Mouse (Mus musculus): Measurements from ENCODE around the gene Mga. TPM values are rescaled to one million over a fixed set of nuclear protein-coding genes. Genes with fewer than 3 reads are reported as not detected.

The Mga gene
- total and polyA plus RNA-seq, 3 experiments: 21.8 to 37.5 (median 30.1) TPM

DNA sequence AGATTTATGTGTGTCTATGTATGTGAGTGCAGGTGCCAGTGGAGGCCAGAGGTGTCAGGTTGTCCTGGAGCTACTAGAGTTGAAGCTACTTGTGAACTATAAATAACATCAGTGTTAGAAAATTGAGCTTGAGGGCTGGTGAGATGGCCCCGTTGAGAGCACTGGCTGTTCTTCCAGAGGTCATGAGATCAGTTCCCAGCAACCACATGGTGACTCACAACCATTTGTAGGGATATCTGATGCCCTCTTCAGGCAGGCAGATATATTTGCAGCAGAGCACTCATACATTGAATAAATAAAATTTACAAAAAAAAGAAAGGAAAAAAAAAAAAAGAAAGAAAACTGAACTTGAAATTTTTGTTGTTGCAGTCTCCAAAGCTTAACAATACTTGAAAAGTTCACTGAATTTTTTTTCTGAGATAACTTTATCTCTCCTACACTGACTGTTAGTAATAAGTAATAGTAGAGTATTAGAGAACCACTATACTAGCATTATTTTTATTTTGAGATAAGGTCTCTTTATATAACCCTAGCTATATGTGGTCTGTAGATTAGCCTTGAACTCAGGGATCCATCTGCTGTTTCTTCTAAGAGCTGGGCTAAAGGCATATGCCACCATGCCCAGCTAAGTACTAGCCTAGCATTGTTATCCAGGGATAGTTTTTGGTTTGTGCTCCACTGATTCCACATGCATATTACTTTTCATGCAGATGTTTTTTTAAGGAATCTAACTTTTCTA is 20.8 kb downstream of the Mga start:
- Histone ChIP-seq H3K27ac (ENCODE audit: insufficient read depth, low read depth) (no peak overlapping the region), H3K4me3 (replicated peaks in 1 of 3; ENCODE audit: low read depth in 2 of 3, low read length in 2 of 3, poor library complexity in 1 of 3) (no peak overlapping the region), H3K79me2 (replicated peaks; ENCODE audit: control insufficient read depth, extremely low read depth, insufficient read depth, poor library complexity, severe bottlenecking) (peaks cover 26% of the 10 kb centered on the region), H3K9ac (ENCODE audit: insufficient read depth, low read depth) (no peak overlapping the region), H3K27me3 (replicated peaks) (no peaks in the 10 kb centered on the region), H3K4me1 (ENCODE audit: control insufficient read depth in 1 of 2, insufficient read depth in 2 of 2) (no peaks in the 10 kb centered on the region; a peak in 1 of 4 replicates), H3K36me3 (replicated peaks in 1 of 2; ENCODE audit: control insufficient read depth in 1 of 2, insufficient read depth in 1 of 2, low read length in 1 of 2) (peaks cover 14 to 62% of the 10 kb centered on the region in 2 experiments), H3K9me3 (replicated peaks; ENCODE audit: low read length) (peaks cover 4% of the 10 kb centered on the region), H3K4me2 (ENCODE audit: insufficient read depth, low read depth, poor library complexity, severe bottlenecking) (no peak overlapping the region)
- TF ChIP-seq SIN3A (IDR thresholded peaks at IDR 0.05; ENCODE audit: low read length) (no peak), ETS1 (conservative IDR thresholded peaks at IDR 0.05; ENCODE audit: low read depth, low read length) (no peak), CTCF (conservative IDR thresholded peaks at IDR 0.05 in 1 of 2, IDR thresholded peaks at IDR 0.05 in 1 of 2; ENCODE audit: low read depth in 2 of 2, low read length in 2 of 2) (no peak), POLR2AphosphoS2 (IDR thresholded peaks at IDR 0.05; ENCODE audit: low read depth, low read length) (no peak), JUND (conservative IDR thresholded peaks at IDR 0.05; ENCODE audit: low read depth, low read length) (no peak), ZNF384 (IDR thresholded peaks at IDR 0.05; ENCODE audit: low read depth, low read length) (no peak), RAD21 (IDR thresholded peaks at IDR 0.05; ENCODE audit: low read depth, low read length) (no peak; the same call in 1 of the 2 replicates), HCFC1 (IDR thresholded peaks at IDR 0.05; ENCODE audit: low read depth, low read length) (no peak), PAX5 (IDR thresholded peaks at IDR 0.05; ENCODE audit: low read length) (no peak)
- no peak for DNase-seq (ENCODE audit: extremely low read depth)
- dilution Hi-C loops (cut with MboI; ENCODE audit: extremely low pct_ligation_motif_present, extremely low pct_unique_long_range_greater_than_20kb, low sequenced_read_pairs): no loop called here
- in situ Hi-C loops (cut with MboI; ENCODE audit: low pct_ligation_motif_present, low pct_unique_long_range_greater_than_20kb, low sequenced_read_pairs): no loop called here

DNA sequence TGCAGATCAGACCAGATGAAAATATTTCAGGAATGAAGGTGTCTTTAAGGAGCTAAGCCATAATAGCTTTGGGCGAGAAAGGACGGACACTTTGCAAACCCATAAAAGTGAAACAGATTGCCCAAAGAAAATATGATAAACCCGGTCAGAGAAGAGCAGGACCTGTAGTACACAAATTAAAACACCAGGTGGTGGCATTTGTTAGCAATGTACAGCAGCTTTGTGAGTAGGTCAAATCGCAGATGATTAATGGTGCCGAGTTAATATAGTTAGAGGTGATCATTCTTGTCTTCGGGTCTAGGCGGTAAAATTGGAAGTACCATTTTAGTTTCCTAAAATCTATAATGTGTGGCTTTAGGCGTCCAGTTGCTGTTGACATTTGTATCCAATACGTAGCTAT is 73.5 kb downstream of the Mga start:
- TF ChIP-seq POLR2A (IDR thresholded peaks at IDR 0.05; ENCODE audit: low read depth, low read length) (no peak), CTCF (conservative IDR thresholded peaks at IDR 0.05 in 1 of 2, IDR thresholded peaks at IDR 0.05 in 1 of 2; ENCODE audit: low read depth in 2 of 2, low read length in 2 of 2) (peak; percentile 47 to 89; a peak in 3 of 4 replicates), CHD1 (IDR thresholded peaks at IDR 0.05; ENCODE audit: low read depth, low read length) (no peak), JUN (IDR thresholded peaks at IDR 0.05; ENCODE audit: insufficient read depth, low read depth, low read length) (no peak), KAT2A (IDR thresholded peaks at IDR 0.05; ENCODE audit: insufficient replicate concordance, low read length) (no peak), SIN3A (IDR thresholded peaks at IDR 0.05; ENCODE audit: low read length) (0 out of 2 replicates have a peak, but pooled peaks have one; percentile 28), RAD21 (IDR thresholded peaks at IDR 0.05; ENCODE audit: low read depth, low read length) (peak; percentile 92), ZC3H11A (IDR thresholded peaks at IDR 0.05; ENCODE audit: low read depth, low read length) (peak; percentile 38; the same call in 1 of the 2 replicates), SMC3 (IDR thresholded peaks at IDR 0.05; ENCODE audit: low read depth, low read length) (peak; percentile 83), MEF2A (IDR thresholded peaks at IDR 0.05; ENCODE audit: borderline replicate concordance, low read depth, low read length) (no peak), MAX (IDR thresholded peaks at IDR 0.05; ENCODE audit: low read length) (no peak), UBTF (IDR thresholded peaks at IDR 0.05; ENCODE audit: low read depth, low read length) (no peak), USF1 (IDR thresholded peaks at IDR 0.05; ENCODE audit: low read depth, low read length) (no peak)
- DNase-seq (ENCODE audit: extremely low read depth): peak; percentile 55
- H3K79me2 ChIP-seq (replicated peaks; ENCODE audit: control insufficient read depth, extremely low read depth, insufficient read depth, poor library complexity, severe bottlenecking): no peaks in the 10 kb centered on the region
- no peak overlapping the region for H3K9ac ChIP-seq (ENCODE audit: insufficient read depth, low read depth)
- no peak overlapping the region for H3K4me3 ChIP-seq (replicated peaks in 1 of 3; ENCODE audit: low read depth in 2 of 3, low read length in 2 of 3, poor library complexity in 1 of 3)
- in situ Hi-C loops (cut with MboI; ENCODE audit: low pct_ligation_motif_present, low pct_unique_long_range_greater_than_20kb, low sequenced_read_pairs): loop anchor here (5.0 kb wide), 1 partner anchor 47 kb away; no protein-coding TSS in a partner anchor
- H3K36me3 ChIP-seq (replicated peaks in 1 of 2; ENCODE audit: control insufficient read depth in 1 of 2, insufficient read depth in 1 of 2, low read length in 1 of 2): peaks cover 0 to 15% of the 10 kb centered on the region in 2 experiments
- H3K9me3 ChIP-seq (replicated peaks; ENCODE audit: low read length): no peaks in the 10 kb centered on the region
- H3K4me1 ChIP-seq (ENCODE audit: control insufficient read depth in 1 of 2, insufficient read depth in 2 of 2): peaks cover 0 to 19% of the 10 kb centered on the region in 2 experiments; a peak in 2 of 4 replicates
- H3K27ac ChIP-seq (ENCODE audit: insufficient read depth, low read depth): no peak overlapping the region
- dilution Hi-C loops (cut with MboI; ENCODE audit: extremely low pct_ligation_motif_present, extremely low pct_unique_long_range_greater_than_20kb, low sequenced_read_pairs): no loop called here
- H3K4me2 ChIP-seq (ENCODE audit: insufficient read depth, low read depth, poor library complexity, severe bottlenecking): peak overlapping the region; percentile 75
- H3K27me3 ChIP-seq (replicated peaks): no peaks in the 10 kb centered on the region
